Mouse (Mus musculus) brain, embryonic 18.5 days (tissue): ENCODE data around the gene Tpcn1.

Experiments
- DNase-seq: peaks from one replicate; pipeline ENCODE4 v3.0.0-alpha.2; 2012; ENCODE audit warnings: low read depth, low spot score

The Tpcn1 gene

GRCm38 (mm10) chr5:120588569-120589094 lies at the start of gene Tpcn1, which contains the start of gene Iqcd:
Gene Tpcn1 (minus strand): TSS chr5:120588673.
Gene Iqcd (plus strand): TSS chr5:120589016.
- DNase-seq = peak; percentile 99

DNA sequence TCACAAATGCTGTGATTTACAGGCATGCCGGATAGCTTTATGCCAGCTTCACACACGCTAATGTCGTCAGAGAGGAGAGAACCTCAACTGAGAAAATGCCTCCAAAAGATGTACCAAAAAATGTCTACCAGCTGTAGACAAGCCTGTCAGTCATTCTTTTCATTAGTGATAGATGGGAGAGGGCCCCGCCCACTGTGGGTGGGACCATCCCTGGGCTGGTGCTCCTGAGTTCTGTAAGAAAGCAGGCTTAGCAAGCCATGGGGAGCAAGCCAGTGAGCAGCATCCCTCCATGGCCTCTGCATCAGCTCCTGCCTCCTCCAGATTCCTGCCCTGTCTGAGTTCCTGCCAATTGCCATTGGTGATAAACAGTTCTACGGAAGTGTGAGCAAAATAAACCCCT lies 47.2 kb upstream of the Tpcn1 start:
- no peak for DNase-seq

GRCm38 (mm10) chr5:120634860-120635259 lies 46.4 kb upstream of the Tpcn1 start:
- no peak for DNase-seq

GRCm38 (mm10) chr5:120634131-120634530 lies 45.7 kb upstream of the Tpcn1 start, which contains the start of gene Cfap73:
Gene Cfap73 (minus strand): TSS chr5:120634235.
- DNase-seq = no peak

GRCm38 (mm10) chr5:120631892-120632291 lies 43.4 kb upstream of the Tpcn1 start:
- no peak for DNase-seq

DNA sequence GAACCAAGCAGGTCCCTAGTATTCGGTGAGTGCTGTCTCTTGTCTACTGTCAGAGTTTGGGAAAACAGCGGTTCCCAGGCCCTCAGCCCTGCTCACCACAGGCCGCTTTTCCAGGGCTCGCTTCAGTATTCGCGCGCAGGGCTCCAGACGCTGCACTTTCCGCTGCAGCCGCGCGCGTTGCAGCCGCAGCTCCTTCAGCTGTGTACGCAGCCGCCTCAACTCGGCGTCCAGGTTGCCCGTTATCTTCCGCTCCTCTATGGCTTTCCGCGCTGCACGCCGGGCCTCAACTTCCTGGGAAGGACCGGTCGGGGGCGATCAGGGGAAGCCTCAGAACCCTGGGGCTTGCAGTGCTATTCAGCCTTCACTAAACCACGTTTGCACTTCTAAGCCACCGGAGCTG lies 42.7 kb upstream of the Tpcn1 start:
- DNase-seq = no peak

- no peak for DNase-seq
Observed at GRCm38 (mm10) chr5:120628624-120629023, 40.2 kb upstream of the Tpcn1 start.

DNA sequence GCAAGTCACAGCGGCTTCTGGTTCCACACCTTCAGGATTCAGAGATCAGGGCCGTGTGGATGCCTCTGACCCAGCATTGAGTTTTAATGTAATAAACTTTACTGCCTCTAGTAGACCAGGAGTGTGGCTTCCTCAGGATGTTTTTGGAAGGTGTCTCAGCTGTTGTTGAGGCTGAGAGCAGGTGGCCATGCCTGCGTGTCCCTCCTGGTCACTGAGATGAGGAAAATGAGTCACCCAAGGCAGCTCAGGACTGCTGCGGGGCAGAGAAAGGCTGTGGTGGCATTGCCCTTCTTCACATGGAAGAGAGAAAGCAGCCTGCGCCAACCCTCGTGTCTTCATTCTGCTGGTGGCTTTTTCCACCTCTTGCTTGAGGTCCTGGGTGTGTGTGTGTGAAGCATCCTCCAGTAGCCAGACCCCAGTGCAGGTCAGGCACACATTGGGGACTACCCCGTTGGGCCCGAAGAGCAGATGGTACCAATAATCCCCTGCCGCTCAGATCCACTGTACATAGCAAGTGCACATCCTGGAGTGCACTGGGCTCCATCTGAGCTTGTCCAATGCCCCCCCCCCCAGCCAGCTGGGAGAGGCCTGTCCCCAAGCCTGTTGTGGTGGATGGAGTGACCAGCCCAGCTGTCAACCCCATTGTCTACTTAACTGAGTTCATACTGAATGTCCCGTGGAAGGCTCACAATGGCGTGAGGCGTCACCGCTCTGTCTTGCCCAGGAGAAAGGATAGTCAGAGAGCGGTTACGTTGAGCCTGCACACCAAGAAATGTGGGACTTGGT lies 39.2 kb upstream of the Tpcn1 start:
- no peak for DNase-seq

- no peak for DNase-seq
Observed at GRCm38 (mm10) chr5:120626399-120626798, 37.9 kb upstream of the Tpcn1 start.

DNA sequence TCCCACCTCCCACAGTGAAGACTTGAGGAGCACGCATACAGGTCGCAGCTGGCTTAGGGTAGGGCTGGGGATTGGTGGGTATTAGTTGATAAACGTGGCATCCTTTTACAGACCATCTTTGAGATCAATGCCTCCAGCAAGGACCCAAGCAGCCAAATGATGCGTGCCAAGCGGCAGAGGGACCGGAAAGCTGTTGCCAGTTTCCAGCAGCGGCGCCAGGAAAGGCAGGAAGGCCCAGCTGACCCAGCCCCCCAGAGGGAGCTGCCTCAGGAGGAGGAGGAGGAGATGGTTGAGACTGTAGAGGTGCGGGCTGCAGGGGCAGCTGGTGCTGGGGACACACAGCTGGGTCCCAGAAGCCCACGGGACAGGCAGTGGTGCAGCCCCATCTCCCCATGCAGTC lies 36.0 kb upstream of the Tpcn1 start:
- no peak for DNase-seq

DNA sequence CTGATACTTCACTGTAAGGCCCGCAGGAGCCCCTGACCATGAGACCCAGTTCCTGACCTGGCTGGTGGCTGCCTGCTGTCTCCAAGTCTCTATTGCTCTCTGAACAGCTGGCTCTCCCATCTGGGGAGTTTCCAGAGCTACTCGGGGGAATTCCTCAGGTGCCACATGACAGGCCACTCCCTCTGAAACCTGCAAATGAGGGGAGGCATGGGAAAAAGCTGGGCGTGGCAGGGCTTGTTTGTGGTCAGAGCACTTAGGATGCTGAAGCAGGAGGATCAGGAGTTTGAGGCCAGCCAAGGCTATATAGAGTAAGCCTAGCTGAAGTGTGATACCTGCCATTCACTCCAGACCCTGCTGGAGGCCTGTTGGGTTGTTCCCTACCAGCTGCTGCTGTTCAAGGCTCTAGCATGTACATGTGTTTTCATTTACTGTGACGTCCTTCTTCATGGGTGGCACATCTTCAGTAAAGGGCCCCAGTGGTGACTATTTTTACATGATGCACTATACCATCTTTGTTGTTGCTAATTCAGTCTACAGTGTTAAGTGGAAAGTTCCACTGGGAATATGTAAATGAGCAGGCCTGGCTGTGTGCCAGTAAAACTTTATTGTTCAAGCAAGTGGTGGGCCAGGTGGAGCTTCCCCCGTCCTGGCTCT lies 33.9 kb upstream of the Tpcn1 start:
- DNase-seq = no peak

DNA sequence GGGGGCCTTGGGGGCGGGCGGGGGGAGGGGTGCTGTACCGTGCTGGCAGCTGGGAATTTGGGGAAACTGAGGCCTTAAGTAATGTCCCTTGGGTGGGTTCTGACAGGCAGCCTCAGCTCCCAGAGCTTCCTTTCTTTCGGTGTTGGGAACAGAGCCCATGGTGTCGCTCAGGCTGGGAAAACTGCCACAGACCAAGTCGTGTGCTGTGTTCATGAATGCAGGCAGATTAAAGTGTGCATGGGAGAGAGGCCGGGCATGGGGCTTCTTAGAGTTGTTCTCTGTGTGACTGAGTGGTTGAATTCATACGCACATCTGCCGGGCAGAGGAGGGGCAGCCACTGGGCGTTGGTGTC lies 33.3 kb upstream of the Tpcn1 start:
- DNase-seq = no peak

GRCm38 (mm10) chr5:120621078-120621765 lies 32.7 kb upstream of the Tpcn1 start:
- no peak for DNase-seq

- DNase-seq = no peak
Observed at GRCm38 (mm10) chr5:120620375-120621077, 32.1 kb upstream of the Tpcn1 start.

- DNase-seq = no peak
Observed at GRCm38 (mm10) chr5:120619201-120619600, 30.7 kb upstream of the Tpcn1 start.

DNA sequence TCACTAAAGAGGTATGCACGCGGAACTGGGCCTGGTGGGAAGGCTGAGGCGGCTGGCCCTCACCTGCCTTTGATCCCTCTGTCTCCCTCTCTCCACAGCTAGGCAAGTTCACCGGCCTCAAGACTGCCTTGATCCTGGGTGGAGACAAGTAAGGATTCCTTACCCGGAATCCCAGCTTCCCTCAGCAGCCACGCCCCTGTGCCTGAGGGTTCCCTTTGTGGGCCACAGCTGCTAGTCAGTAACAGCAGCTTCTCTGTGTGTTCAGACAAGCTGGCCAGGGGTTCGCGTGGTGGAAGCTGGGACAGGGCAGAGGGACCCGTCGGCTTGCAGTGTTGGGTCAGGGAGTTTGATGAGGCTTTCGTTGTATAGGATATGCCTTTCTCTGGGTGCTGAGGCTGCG lies 30.3 kb upstream of the Tpcn1 start:
- DNase-seq = no peak

GRCm38 (mm10) chr5:120615903-120616302 lies 27.4 kb upstream of the Tpcn1 start:
- no peak for DNase-seq

DNA sequence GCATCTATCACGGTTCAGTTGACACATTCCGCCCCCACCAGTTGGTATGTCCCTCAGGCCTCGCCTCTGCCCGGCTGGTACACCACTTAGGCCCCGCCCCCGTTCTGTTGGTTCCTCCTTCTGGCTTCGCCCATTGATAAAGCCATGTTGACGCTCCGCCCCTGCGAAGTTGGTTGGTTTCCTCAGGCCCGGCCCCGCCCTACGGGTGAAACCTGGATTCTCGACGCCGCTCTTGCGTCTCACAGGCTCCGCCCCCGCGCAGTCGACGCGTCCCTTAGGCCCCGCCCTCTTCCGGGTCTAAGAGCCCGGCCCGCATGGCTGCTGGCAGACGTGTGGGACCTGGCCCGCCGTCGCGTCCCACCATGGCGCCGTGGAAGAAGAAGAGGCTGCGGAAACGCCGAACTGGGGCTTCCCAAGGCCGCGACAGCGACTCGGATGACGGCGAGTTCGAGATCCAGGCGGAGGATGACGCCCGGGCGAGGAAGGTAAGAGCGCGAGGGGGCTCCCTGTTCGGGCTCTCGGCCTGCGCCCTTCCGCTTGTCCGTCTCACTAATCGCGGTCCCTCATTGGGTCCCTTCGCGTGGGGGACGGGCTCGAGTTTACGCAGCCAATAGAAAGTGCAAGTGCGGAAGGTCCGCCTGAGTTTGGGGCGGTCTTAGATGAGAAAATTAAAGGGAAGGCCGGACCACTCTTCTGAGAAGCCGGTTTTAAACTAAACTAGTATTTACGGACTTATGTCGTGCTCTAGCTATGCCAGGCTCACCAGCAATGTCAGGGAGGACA lies 24.5 kb upstream of the Tpcn1 start:
- DNase-seq = peak; percentile 100

DNA sequence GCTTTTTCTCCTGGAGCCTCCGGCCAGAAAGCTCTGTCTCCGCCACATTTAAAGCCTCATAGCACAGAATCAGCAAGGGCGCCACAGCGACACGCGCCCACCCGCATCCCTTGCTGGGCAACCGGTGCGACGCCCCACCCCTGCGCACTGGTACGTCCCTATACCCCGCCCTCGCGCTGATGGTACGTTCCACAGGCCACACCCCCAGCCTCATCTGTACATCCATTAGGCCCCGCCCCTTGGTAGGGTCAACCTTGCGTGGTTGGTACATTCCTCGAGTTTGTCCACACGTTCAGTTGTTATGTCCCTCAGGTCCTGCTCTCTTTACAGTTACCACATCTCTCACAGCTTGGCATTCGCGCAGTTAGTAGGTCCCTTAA lies 24.0 kb upstream of the Tpcn1 start, which contains the start of the genes Rita1 and Ddx54:
Rita1 (minus strand) TSS at position 148 of the 380 bp plus-strand sequence.
Ddx54 (plus strand) TSS at position 298 of the 380 bp plus-strand sequence.
- no peak for DNase-seq

- no peak for DNase-seq
Observed at GRCm38 (mm10) chr5:120611416-120611815, 22.9 kb upstream of the Tpcn1 start.

- DNase-seq = no peak
Observed at GRCm38 (mm10) chr5:120610906-120611305, 22.4 kb upstream of the Tpcn1 start.
